Mouse (Mus musculus): ENCODE data around the gene Ascc3. TPM values are rescaled to one million over a fixed set of nuclear protein-coding genes. Genes with fewer than 3 reads are reported as not detected.

The Ascc3 gene
- 10 to 100 TPM; 10.4 to 12.1 TPM for total RNA-seq (2021)
- long read RNA-seq, experiment 1, full-length matches to known transcripts, result 4 of 7 reads
- long read RNA-seq, experiment 1, partial matches to known transcripts, result 3 of 7 reads
- long read RNA-seq, experiment 1, other reads (novel, unspliced or antisense), result 0 of 7 reads
- long read RNA-seq, experiment 2, full-length matches to known transcripts, result 1 of 4 reads
- long read RNA-seq, experiment 2, partial matches to known transcripts, result 2 of 4 reads
- long read RNA-seq, experiment 2, other reads (novel, unspliced or antisense), result 1 of 4 reads

DNA sequence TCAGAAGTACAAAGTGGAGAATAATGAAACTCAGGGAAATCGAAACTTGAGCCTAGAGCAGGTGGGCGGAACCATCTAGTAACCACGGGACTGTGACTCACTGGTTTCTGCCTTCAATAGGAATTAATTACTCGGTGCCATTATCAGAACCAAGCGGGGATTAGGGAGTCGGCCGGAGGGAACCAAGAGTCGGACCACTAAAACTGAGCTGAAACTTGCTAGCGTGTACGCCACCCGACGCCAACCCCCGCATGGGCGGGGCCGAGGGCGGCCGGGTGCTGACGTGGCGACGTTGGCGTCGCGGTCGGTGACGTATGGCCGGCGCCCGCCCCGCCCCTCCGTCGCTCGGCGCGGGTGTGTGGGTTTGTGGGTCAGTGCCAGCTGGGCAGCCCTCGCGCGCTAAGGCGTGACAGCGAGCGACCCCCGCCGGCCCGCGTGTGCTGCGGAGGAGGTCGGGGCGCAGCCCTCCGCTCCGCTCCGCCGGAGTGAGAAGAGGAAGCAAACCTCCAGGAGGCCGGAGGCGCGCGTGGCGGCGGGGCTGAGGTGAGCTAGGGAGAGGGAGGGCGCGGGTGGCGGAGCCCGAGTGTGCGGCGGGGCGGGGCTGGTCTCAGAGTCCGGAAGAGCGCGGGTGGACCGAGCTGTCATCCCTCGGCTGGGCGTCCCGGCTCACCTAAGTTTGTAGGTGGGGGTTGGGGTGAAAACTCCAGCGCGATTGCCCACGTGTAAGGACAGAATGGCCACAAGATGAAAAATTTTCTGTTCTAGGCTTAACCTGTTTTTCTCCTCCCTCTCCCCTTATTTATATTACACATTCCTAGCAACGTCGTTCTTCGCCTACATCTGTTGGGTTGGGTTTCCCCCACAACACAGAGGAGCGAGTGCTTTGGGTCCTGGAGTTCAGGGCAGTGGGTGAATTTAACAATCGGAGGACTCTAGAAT, at the start of gene Ascc3:
Gene Ascc3 (plus strand): TSS at position 315 of the 939 bp plus-strand sequence.
- peak; percentile 87 for DNase-seq (ENCODE audit: low spot score)

GRCm38 (mm10) chr10:50584721-50585120, 7.7 kb upstream of the Ascc3 start:
- no peak for DNase-seq (ENCODE audit: low spot score)

- DNase-seq (ENCODE audit: low spot score), result no peak
These were observed 5.9 kb upstream of the Ascc3 start for GRCm38 (mm10) chr10:50586556-50586955.

DNA sequence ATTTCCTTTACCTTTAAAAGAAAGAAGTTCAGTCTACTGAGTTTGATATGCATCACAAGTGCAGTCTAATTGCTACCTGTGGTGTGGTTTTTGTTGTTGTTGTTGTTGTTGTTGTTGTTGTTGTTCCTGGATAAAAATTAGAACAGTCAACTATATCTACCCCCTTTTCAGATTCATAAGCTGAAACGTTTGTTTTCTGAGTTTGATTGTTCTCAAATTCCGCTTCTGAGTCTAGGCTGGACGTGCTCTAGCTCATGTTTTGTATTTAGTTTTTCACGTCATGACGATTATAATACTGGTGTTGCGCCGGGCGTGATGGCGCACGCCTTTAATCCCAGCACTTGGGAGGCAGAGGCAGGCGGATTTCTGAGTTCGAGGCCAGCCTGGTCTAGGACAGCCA, 902 bp downstream of the Ascc3 start:
- no peak for DNase-seq (ENCODE audit: low spot score)

GRCm38 (mm10) chr10:50595340-50595739, 2.9 kb downstream of the Ascc3 start:
- no peak for DNase-seq (ENCODE audit: low spot score)

DNA sequence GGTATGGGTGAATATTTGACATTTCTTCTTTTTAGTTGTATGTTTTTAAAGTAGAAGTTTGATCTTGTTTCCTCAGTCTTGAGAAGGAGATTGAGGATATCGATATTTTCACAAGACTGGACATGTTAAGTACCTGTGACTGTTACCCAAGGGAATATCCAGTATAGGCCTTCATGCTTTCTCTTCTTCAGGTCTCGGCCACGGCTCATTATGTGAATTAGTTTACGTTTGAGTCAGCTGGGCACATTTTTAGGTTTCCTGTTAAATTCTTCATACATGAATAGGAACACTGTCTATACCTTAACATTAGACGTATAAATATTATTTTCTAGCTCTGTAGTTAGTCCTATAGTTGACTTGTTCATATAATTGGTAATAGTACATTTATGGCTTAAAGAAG, 12.4 kb downstream of the Ascc3 start:
- no peak for DNase-seq (ENCODE audit: low spot score)

DNA sequence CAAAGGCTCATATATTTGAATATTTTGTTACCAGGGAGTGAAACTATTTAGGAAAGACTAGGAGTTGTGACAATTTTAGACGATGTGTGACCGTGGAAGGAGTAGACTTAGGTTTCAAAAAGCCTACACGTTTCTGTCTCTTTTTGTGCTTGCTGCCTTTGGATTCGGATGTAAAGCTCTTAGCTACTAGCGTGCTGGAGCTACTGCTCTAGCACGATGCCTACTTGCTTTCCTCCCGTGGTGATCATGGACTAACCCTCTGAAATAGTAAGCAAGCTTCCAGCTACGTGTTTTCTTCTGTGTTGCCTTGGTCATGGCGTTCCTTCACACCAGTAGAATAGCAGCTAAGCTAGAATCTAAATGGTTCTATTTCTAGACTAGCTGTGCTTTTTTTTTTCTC, 21.4 kb downstream of the Ascc3 start:
- DNase-seq (ENCODE audit: low spot score), result no peak

DNA sequence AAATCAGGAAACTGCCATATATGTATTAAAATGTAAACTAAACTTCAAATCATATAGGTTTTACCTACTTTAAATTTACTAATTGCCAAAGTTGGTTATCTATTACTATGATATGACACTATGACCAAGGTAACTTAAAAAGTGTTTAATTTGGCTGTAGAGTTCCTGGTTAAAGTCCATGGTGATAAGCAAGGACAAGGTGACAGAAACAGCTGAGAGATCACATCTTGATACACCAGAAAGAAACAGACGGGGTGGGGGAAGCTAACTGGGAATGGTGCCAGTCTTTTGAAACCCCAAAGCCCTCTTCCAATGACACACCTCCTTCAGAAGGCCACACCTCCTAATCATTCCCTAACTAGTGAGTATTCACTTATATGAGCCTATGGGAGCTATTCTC, 33.4 kb downstream of the Ascc3 start:
- no peak for DNase-seq (ENCODE audit: low spot score)

DNA sequence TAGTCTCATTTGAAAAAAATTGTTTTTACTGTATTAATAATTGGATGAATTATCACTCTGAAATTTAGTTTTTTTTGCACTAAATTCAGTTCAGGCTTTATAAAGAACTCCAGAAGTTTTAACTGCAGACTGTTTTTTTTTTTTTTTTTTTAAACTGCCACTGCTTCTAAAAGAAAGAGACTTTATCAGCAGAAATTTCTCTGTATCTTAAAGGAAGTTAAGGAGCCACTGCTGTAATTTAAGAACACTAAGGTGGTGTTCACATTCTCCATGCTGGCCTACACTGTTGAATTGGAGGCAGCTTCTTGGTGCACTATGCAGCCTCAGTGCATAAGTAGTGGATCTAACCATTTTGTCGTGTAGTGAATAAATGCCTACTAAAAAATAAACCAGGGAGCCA, 47.1 kb downstream of the Ascc3 start:
- no peak for DNase-seq (ENCODE audit: low spot score)

- no peak for DNase-seq (ENCODE audit: low spot score)
These were observed 58.1 kb downstream of the Ascc3 start for GRCm38 (mm10) chr10:50650612-50651011.

DNA sequence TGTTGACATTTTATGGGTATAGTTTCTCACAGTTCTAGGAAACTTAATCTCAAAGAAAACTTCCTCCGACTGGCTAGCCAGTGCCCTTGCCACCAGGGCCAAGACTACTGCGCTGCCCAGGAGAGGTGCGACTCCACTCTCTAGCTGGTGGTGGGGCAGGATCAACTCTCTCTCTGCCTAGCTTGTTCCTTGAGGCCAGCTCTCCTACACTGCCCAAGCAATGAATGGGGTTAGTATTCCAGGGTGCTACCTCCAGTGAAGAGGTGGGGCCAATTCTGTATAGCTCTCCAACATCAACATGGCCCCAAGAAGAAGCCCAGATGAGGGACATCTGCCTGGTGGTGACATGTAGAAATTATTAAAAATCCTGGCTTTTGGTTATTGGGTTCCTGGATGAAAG, 61.1 kb downstream of the Ascc3 start:
- DNase-seq (ENCODE audit: low spot score), result no peak

GRCm38 (mm10) chr10:50657352-50657751, 64.9 kb downstream of the Ascc3 start:
- DNase-seq (ENCODE audit: low spot score), result no peak

GRCm38 (mm10) chr10:50671517-50671916, 79.0 kb downstream of the Ascc3 start:
- no peak for DNase-seq (ENCODE audit: low spot score)

GRCm38 (mm10) chr10:50690324-50690723, 97.9 kb downstream of the Ascc3 start:
- no peak for DNase-seq (ENCODE audit: low spot score)

DNA sequence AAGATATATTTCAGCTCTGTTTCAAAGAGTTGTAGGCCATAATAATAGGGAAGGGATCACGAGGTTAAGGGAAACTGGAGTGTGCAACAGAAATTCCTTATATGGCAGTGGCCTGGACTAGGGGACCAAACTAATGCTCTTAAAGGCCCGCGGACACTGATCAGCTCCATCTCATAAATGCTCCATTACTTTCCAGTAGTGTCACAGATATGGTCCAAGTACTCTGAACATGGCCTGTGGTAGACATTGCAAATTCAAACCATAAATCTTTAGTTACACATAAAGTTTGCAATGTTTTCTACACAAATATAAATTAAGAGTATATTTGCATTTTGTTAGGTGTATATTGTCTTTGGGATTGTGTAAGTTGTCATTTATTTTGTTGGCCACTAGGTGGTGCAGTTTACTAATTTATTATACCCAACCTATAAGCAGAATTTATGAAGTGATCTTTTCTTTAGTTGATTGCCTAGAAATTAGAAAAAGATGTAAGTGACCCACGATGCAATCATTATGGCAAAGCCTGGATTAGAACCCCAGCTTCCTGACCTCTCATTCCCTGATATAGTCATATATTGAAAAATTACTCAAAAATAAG, 106.5 kb downstream of the Ascc3 start:
- DNase-seq (ENCODE audit: low spot score), result peak; percentile 2

GRCm38 (mm10) chr10:50701736-50702135, 109.3 kb downstream of the Ascc3 start:
- no peak for DNase-seq (ENCODE audit: low spot score)

- DNase-seq (ENCODE audit: low spot score), result no peak
These were observed 109.9 kb downstream of the Ascc3 start for GRCm38 (mm10) chr10:50702361-50702760.

- peak; percentile 20 for DNase-seq (ENCODE audit: low spot score)
These were observed 111.7 kb downstream of the Ascc3 start for GRCm38 (mm10) chr10:50704202-50704601.

DNA sequence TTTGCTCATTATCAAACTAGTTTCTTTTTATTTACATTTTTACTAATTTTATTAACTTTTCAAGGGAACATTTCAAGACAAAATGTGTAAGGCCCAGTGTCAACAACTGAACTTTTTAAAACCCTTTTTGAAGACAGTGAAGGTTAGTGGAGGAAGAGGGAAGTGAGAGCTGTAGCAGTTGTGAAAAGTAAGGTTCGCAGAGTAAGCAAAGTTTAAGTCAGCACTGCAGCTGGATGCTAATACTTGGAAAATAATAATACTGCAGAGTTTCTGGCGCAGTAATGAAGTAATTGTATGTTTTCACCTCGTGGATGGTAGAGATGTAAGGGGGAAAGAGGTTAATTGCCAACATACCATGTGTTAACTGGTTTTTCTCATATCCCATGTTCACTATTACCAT, 112.4 kb downstream of the Ascc3 start:
- no peak for DNase-seq (ENCODE audit: low spot score)

GRCm38 (mm10) chr10:50711286-50711685, 118.8 kb downstream of the Ascc3 start:
- no peak for DNase-seq (ENCODE audit: low spot score)

GRCm38 (mm10) chr10:50711765-50712164, 119.3 kb downstream of the Ascc3 start:
- no peak for DNase-seq (ENCODE audit: low spot score)

DNA sequence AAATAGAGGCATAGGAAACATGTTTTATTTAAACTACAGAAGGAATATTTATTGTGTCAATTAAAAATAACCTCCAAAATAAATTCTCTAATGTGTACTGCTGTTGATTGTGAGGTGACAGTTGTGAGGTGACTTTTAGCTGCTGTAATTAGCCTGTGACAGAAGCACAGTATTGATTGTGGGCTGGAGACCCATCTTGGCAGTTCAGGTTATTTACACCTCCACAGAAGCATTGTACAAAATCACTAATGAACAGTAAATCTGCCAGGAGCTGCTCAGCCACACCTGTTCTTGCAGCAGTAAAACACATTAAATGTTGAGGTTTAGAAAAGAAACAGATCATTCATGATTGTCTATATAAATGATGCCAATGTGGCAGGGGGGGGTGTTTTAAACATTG, 141.0 kb downstream of the Ascc3 start:
- no peak for DNase-seq (ENCODE audit: low spot score)

All from gastrocnemius, adult 18-20 months (tissue).